Mouse (Mus musculus) MEL (cell line): ENCODE measurements at regions not wholly inside any gene's neighbourhood (a gene's known extent, or its start where the extent isn't known, plus 50 kb on each side); places are given as distances from the start of the nearest gene placed in this dataset.

ENCODE experiments used
- DNase-seq: peaks from one replicate; pipeline ENCODE4 v3.0.0; 2011; ENCODE audit warnings: low read depth, low spot score
- H3K27ac ChIP-seq: 2 replicates; pipeline ENCODE4 v1.5.1; 2012; ENCODE audit warnings: low read depth, mild to moderate bottlenecking, control low read depth, low read length, moderate library complexity; ENCODE audit not compliant: control insufficient read depth
- H3K27me3 ChIP-seq, 2 experiments: fragments of 150-350 bp in 1 of 2; sonication (generic) in 1 of 2; 2 replicates each; pipeline ENCODE4 v1.6.1; 2012; ENCODE audit warnings: low read length in 2 of 2, mild to moderate bottlenecking in 2 of 2, improper control_type of control experiment in 1 of 2, moderate library complexity in 1 of 2; ENCODE audit not compliant: insufficient read depth in 2 of 2, control insufficient read depth in 1 of 2
- H3K36me3 ChIP-seq, 2 experiments: 2 replicates each; pipeline ENCODE4 v1.6.1; 2012 to 2014; ENCODE audit warnings: low read length in 2 of 2, improper control_type of control experiment in 1 of 2, inconsistent platforms in 1 of 2, mild to moderate bottlenecking in 1 of 2; ENCODE audit not compliant: insufficient read depth in 2 of 2, control insufficient read depth in 1 of 2
- H3K4me1 ChIP-seq, 2 experiments: fragments of 150-350 bp in 1 of 2; sonication (generic) in 1 of 2; 2 replicates each; pipeline ENCODE4 v1.6.1; 2012; ENCODE audit warnings: low read length in 2 of 2, improper control_type of control experiment in 1 of 2, mild to moderate bottlenecking in 1 of 2; ENCODE audit not compliant: insufficient read depth in 2 of 2, control insufficient read depth in 1 of 2
- H3K4me3 ChIP-seq, 2 experiments: fragments of 150-350 bp in 1 of 2; sonication (generic) in 1 of 2; 2 replicates each; pipeline ENCODE4 v1.5.1; 2012; ENCODE audit warnings: low read depth in 2 of 2, low read length in 2 of 2, mild to moderate bottlenecking in 2 of 2, moderate library complexity in 2 of 2, control low read depth in 1 of 2, improper control_type of control experiment in 1 of 2; ENCODE audit not compliant: control insufficient read depth in 1 of 2, insufficient read depth in 1 of 2
- H3K79me2 ChIP-seq: 2 replicates; pipeline ENCODE4 v1.6.1; 2012; ENCODE audit warnings: mild to moderate bottlenecking, low read length, moderate library complexity; ENCODE audit not compliant: control insufficient read depth, poor library complexity, insufficient read depth
- H3K9ac ChIP-seq: 2 replicates; pipeline ENCODE4 v1.6.1; 2012; ENCODE audit warnings: low read depth, mild to moderate bottlenecking, control low read depth, low read length, moderate library complexity; ENCODE audit not compliant: control insufficient read depth, poor library complexity, severe bottlenecking
- H3K9me3 ChIP-seq: fragments of 150-350 bp; sonication (generic); replicated peaks from 2 replicates; pipeline ENCODE4 v1.6.1; 2012; ENCODE audit warnings: mild to moderate bottlenecking, low read length, improper control_type of control experiment, moderate library complexity; ENCODE audit not compliant: insufficient read depth
- CHD1 ChIP-seq: IDR thresholded peaks from 2 replicates; pipeline ENCODE4 v1.6.1; 2012; ENCODE audit warnings: low read depth, mild to moderate bottlenecking, inconsistent platforms, low read length, improper control_type of control experiment
- CHD2 ChIP-seq: IDR thresholded peaks from 2 replicates; pipeline ENCODE4 v1.6.1; 2011; ENCODE audit warnings: low read length, improper control_type of control experiment
- CTCF ChIP-seq, 3 experiments: IDR thresholded peaks in 2 of 3; conservative IDR thresholded peaks in 1 of 3; 2 replicates each; pipeline ENCODE4 v1.5.1; 2011 to 2012; ENCODE audit warnings: low read length in 3 of 3, low read depth in 2 of 3, mild to moderate bottlenecking in 2 of 3, improper control_type of control experiment in 1 of 3, inconsistent platforms in 1 of 3, mixed read lengths in 1 of 3, moderate library complexity in 1 of 3; ENCODE audit not compliant: control insufficient read depth in 1 of 3, insufficient read depth in 1 of 3, poor library complexity in 1 of 3, severe bottlenecking in 1 of 3
- E2F4 ChIP-seq: IDR thresholded peaks from 2 replicates; pipeline ENCODE4 v1.6.1; 2011; ENCODE audit warnings: low read depth, low read length, improper control_type of control experiment, borderline replicate concordance
- EP300 ChIP-seq, 2 experiments: IDR thresholded peaks; 2 replicates each; pipeline ENCODE4 v1.6.1; 2011; ENCODE audit warnings: improper control_type of control experiment in 2 of 2, low read length in 2 of 2, low read depth in 1 of 2, mild to moderate bottlenecking in 1 of 2
- ETS1 ChIP-seq: IDR thresholded peaks from 2 replicates; pipeline ENCODE4 v1.6.1; 2012; ENCODE audit warnings: low read depth, mild to moderate bottlenecking, inconsistent platforms, low read length, improper control_type of control experiment, moderate library complexity
- GATA1 ChIP-seq: IDR thresholded peaks from 2 replicates; pipeline ENCODE4 v1.6.1; 2011; ENCODE audit warnings: low read depth, low read length, improper control_type of control experiment
- HCFC1 ChIP-seq: IDR thresholded peaks from 2 replicates; pipeline ENCODE4 v1.6.1; 2012; ENCODE audit warnings: low read depth, mild to moderate bottlenecking, inconsistent platforms, low read length, improper control_type of control experiment, moderate library complexity
- JUND ChIP-seq: IDR thresholded peaks from 2 replicates; pipeline ENCODE4 v1.6.1; 2011; ENCODE audit warnings: low read depth, mild to moderate bottlenecking, improper control_type of control experiment, low read length
- MAX ChIP-seq: IDR thresholded peaks from 2 replicates; pipeline ENCODE4 v1.6.1; 2011; ENCODE audit warnings: low read length, improper control_type of control experiment
- MXI1 ChIP-seq: IDR thresholded peaks from 2 replicates; pipeline ENCODE4 v1.6.1; 2011; ENCODE audit warnings: mild to moderate bottlenecking, low read depth, low read length, improper control_type of control experiment
- MYB ChIP-seq: IDR thresholded peaks from 2 replicates; pipeline ENCODE4 v1.6.1; 2011; ENCODE audit warnings: mild to moderate bottlenecking, low read depth, low read length, improper control_type of control experiment
- MYC ChIP-seq: IDR thresholded peaks from 2 replicates; pipeline ENCODE4 v1.6.1; 2011; ENCODE audit warnings: low read depth, mild to moderate bottlenecking, low read length, improper control_type of control experiment, moderate library complexity
- NELFE ChIP-seq: IDR thresholded peaks from 2 replicates; pipeline ENCODE4 v1.6.1; 2011; ENCODE audit warnings: low read depth, low read length, improper control_type of control experiment
- POLR2AphosphoS5 ChIP-seq: IDR thresholded peaks from 2 replicates; pipeline ENCODE4 v1.6.1; 2012; ENCODE audit warnings: low read depth, borderline replicate concordance, mild to moderate bottlenecking, inconsistent platforms, low read length, moderate library complexity, mixed read lengths
- SIN3A ChIP-seq: IDR thresholded peaks from 2 replicates; pipeline ENCODE4 v1.6.1; 2012; ENCODE audit warnings: low read length, improper control_type of control experiment, inconsistent platforms
- SMC3 ChIP-seq: IDR thresholded peaks from 2 replicates; pipeline ENCODE4 v1.6.1; 2011; ENCODE audit warnings: low read depth, low read length, improper control_type of control experiment
- TBP ChIP-seq: IDR thresholded peaks from 2 replicates; pipeline ENCODE4 v1.8.0; 2011; ENCODE audit warnings: low read depth, low read length, improper control_type of control experiment
- TCF12 ChIP-seq: IDR thresholded peaks from 2 replicates; pipeline ENCODE4 v1.6.1; 2014; ENCODE audit warnings: low read depth, mild to moderate bottlenecking, inconsistent platforms, low read length, improper control_type of control experiment, moderate library complexity
- USF1 ChIP-seq: IDR thresholded peaks from 2 replicates; pipeline ENCODE4 v1.6.1; 2014; ENCODE audit warnings: low read depth, mild to moderate bottlenecking, inconsistent platforms, low read length, improper control_type of control experiment, moderate library complexity
- ZC3H11A ChIP-seq: IDR thresholded peaks from 2 replicates; pipeline ENCODE4 v1.6.1; 2012; ENCODE audit warnings: low read depth, mild to moderate bottlenecking, inconsistent platforms, low read length, improper control_type of control experiment
- ZMIZ1 ChIP-seq: IDR thresholded peaks from 2 replicates; pipeline ENCODE4 v1.6.1; 2012; ENCODE audit warnings: low read depth, mild to moderate bottlenecking, inconsistent platforms, low read length, improper control_type of control experiment, moderate library complexity
- ZNF384 ChIP-seq: IDR thresholded peaks from 2 replicates; pipeline ENCODE4 v1.6.1; 2012; ENCODE audit warnings: low read depth, mild to moderate bottlenecking, inconsistent platforms, low read length, improper control_type of control experiment

DNA sequence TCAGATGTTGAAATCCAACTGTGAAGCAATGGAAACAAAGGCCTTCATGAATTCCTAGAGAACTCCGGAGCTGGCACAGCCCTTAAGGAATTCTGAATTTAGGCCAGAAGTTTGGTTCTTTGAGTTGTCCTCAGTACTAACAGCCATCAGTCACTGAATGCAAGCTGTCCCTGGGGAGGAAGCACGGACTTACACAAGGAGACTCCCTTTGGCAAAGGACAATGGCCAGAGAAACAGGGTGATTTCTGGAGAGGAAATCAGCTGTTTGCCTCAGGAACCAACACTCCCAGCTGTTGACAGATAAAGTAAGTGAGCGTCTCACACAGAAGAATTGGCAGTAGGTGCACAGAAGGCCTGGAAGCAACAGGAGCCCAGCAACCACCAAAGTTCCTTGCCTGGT is 56.8 kb upstream of the Atp2b1 start:
- TF ChIP-seq MXI1: no peak
- peak; percentile 74 for TF ChIP-seq ETS1
- H3K4me3 ChIP-seq: no peak overlapping the region
- H3K36me3 ChIP-seq: peaks cover 0 to 10% of the 10 kb centered on the region in 2 experiments; a peak in 2 of 4 replicates

DNA sequence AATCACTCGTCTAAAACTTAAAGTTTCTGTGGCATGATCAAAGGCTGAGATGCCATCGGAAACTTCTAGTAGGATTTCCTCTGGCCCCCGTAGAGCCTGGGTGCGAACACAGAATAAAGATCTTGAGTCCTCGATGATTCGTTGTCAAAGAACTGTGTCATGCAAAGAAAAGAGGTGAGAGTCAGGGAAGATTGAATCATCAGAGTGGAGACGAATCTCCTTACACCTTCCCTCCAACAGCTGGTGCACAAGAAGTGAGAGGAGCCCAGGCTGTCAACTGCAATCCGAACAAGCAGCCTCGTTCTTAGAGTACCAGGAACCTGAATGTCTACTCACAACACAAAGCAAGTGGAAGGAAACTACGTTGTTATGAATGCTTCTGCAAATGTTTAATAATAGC is 52.7 kb upstream of the Atp2b1 start:
- Histone ChIP-seq H3K9ac (no peak overlapping the region), H3K79me2 (no peaks in the 10 kb centered on the region), H3K36me3 (peaks cover 0 to 17% of the 10 kb centered on the region in 2 experiments; a peak in 2 of 4 replicates), H3K27me3 (no peaks in the 10 kb centered on the region), H3K27ac (no peak overlapping the region), H3K4me1 (peaks cover 5 to 13% of the 10 kb centered on the region in 2 experiments), H3K4me3 (no peak overlapping the region), H3K9me3 (no peaks in the 10 kb centered on the region)
- no peak for DNase-seq
- TF ChIP-seq SMC3: no peak
- no peak for TF ChIP-seq NELFE
- no peak for TF ChIP-seq SIN3A
- no peak for TF ChIP-seq ZMIZ1
- no peak for TF ChIP-seq E2F4
- TF ChIP-seq TBP: no peak
- no peak for TF ChIP-seq POLR2AphosphoS5
- TF ChIP-seq ETS1: no peak
- no peak for TF ChIP-seq CTCF (IDR thresholded peaks at IDR 0.05 in 2 of 3, conservative IDR thresholded peaks at IDR 0.05 in 1 of 3; ENCODE audit: control insufficient read depth in 1 of 3, insufficient read depth in 1 of 3, low read depth in 2 of 3, low read length in 3 of 3, poor library complexity in 1 of 3, severe bottlenecking in 1 of 3)

More for the DNA sequence above, 56.8 kb upstream of the Atp2b1 start:
- no peaks in the 10 kb centered on the region for H3K79me2 ChIP-seq
- H3K9me3 ChIP-seq: no peaks in the 10 kb centered on the region
- no peak for DNase-seq
- no peak overlapping the region for H3K27ac ChIP-seq
- peaks cover 3 to 13% of the 10 kb centered on the region in 2 experiments for H3K4me1 ChIP-seq
- no peaks in the 10 kb centered on the region for H3K27me3 ChIP-seq
- H3K9ac ChIP-seq: no peak overlapping the region

DNA sequence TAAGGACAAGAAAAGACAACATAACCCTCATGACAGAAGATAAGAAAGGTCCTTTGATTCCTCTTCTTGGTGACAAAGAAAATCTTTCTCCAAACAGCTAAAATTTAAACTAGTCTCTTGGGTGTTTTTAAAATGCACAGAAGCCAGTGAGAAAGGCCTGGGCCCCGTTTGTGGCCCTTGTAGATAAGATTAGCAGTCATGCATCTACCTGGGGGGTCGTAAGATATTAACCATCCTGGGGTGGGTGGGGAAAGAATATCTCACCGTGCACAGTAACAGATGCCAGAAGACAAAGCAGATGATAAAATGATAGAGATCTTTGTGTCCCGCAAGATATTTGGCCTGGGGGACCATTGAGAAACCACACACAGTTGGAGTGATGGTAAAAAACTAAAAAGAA is 51.5 kb upstream of the Atp2b1 start:
- Histone ChIP-seq H3K79me2 (no peaks in the 10 kb centered on the region), H3K4me3 (no peak overlapping the region), H3K9me3 (no peaks in the 10 kb centered on the region), H3K9ac (no peak overlapping the region), H3K27me3 (no peaks in the 10 kb centered on the region), H3K4me1 (peaks cover 5 to 10% of the 10 kb centered on the region in 2 experiments), H3K27ac (0 out of 2 replicates have a peak overlapping the region, but pooled peaks have one; percentile 13), H3K36me3 (peaks cover 0 to 17% of the 10 kb centered on the region in 2 experiments; a peak in 2 of 4 replicates)
- DNase-seq: peak; percentile 38
- TF ChIP-seq TCF12 (peak; percentile 80), SIN3A (peak; percentile 34; the same call in 1 of the 2 replicates), GATA1 (peak; percentile 82), ZC3H11A (no peak), HCFC1 (no peak), MYB (no peak), USF1 (no peak), MAX (no peak), EP300 (IDR thresholded peaks at IDR 0.05; ENCODE audit: low read depth in 1 of 2, low read length in 2 of 2) (peak; percentile 52 to 82), ZNF384 (no peak), MYC (no peak), JUND (no peak), CHD2 (no peak), CHD1 (no peak), ETS1 (peak; percentile 42; the same call in 1 of the 2 replicates)
